Mouse (Mus musculus) thymus, adult 2 months (tissue): ENCODE measurements around the gene Ppp4r2.

Source experiments
- CTCF ChIP-seq: fragments of 200-500 bp; IDR thresholded peaks from 2 replicates; pipeline ENCODE4 v1.5.1; 2012; ENCODE audit warnings: mild to moderate bottlenecking, control low read depth, low read length, moderate library complexity, borderline replicate concordance; ENCODE audit not compliant: control insufficient read depth, poor library complexity, insufficient read depth; ENCODE audit errors: extremely low read depth
- POLR2A ChIP-seq: fragments of 200-500 bp; IDR thresholded peaks from 2 replicates; pipeline ENCODE4 v1.6.1; 2012; ENCODE audit warnings: mild to moderate bottlenecking, low read length, control low read depth, moderate library complexity; ENCODE audit not compliant: control insufficient read depth, poor library complexity, insufficient read depth; ENCODE audit errors: extremely low read depth

DNA sequence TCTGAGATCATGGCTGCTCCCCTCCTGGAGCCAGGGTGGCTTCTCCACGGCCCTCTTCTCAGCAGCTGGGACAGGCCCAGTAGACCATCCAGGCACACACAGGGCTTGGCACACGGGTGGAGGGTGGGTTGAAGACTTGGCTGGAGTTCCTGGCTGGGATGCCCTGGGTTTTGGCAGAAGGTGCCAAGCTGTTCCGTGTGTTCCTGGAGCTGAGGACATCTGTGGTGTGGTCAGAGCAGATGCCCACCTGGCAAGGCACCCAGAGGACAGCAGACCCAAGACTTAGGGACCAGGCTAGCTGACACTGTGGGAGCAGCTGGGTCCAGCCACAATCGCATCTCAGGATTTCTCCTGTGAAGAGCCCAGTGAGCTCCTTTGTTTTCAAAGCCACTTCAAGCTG, 59.1 kb downstream of the Ppp4r2 start:
- TF ChIP-seq CTCF = no peak
- no peak for TF ChIP-seq POLR2A
